8 mouse cellular contexts compared by ENCODE assay signal in the genomic region with DNA sequence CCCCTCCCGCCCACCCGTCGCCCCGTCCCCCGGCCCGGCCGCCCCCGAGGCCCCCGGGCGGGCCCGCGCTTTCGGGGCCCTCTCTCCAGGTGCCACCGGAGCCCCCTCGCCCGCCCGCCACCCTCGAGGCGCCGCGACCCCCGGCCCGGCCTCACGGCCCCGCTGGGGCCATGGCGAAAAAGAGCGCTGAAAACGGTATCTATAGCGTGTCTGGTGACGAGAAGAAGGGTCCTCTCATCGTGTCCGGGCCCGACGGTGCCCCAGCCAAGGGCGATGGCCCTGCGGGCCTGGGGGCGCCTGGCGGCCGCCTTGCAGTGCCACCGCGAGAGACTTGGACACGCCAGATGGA. TPM values are rescaled to one million over a fixed set of nuclear protein-coding genes. Genes with fewer than 3 reads are reported as not detected.
DNase-seq lines count a peak whose midpoint lies in the region; ATAC-seq and TF ChIP-seq lines count a peak whose summit lies in the region.

No protein-coding gene starts in this region.

- peak; percentile 4; the same call in 1 of the 2 replicates for ATAC-seq in hindbrain, embryonic 11.5 days (ENCODE audit: low FRiP score)
- ATAC-seq in midbrain, embryonic 11.5 days (ENCODE audit: low FRiP score): peak; percentile 6; the same call in 1 of the 2 replicates

- peak overlapping the region; percentile 91 for H3K27ac ChIP-seq in kidney, adult 2 months (ENCODE audit: insufficient read depth, low read depth, low read length)
- H3K27ac ChIP-seq in bone marrow macrophage, adult 2 months (ENCODE audit: insufficient read depth, low read depth, low read length): peak overlapping the region; percentile 63
- H3K27ac ChIP-seq in hindbrain, embryonic 11.5 days (ENCODE audit: low read depth, low read length): no peak overlapping the region
- no peak overlapping the region for H3K27ac ChIP-seq in midbrain, embryonic 11.5 days (ENCODE audit: low read depth, low read length)

- H3K4me1 ChIP-seq in kidney, adult 2 months (ENCODE audit: control insufficient read depth, insufficient read depth, low read length): peaks cover 8% of the 10 kb centered on the region; the same call in 1 of the 2 replicates
- peaks cover 17% of the 10 kb centered on the region for H3K4me1 ChIP-seq in bone marrow macrophage, adult 2 months (ENCODE audit: control insufficient read depth, insufficient read depth, low read length)
- H3K4me1 ChIP-seq in hindbrain, embryonic 11.5 days (replicated peaks; ENCODE audit: control insufficient read depth, insufficient read depth, low read length): no peaks in the 10 kb centered on the region; the same call in 1 of the 2 replicates
- H3K4me1 ChIP-seq in midbrain, embryonic 11.5 days (ENCODE audit: control insufficient read depth, insufficient read depth, low read length): peaks cover 3% of the 10 kb centered on the region; the same call in 1 of the 2 replicates

- no peaks in the 10 kb centered on the region for H3K27me3 ChIP-seq in kidney, adult 2 months (replicated peaks; ENCODE audit: control insufficient read depth, insufficient read depth, low read length)
- H3K27me3 ChIP-seq in hindbrain, embryonic 11.5 days (ENCODE audit: control insufficient read depth, insufficient read depth, low read length): no peaks in the 10 kb centered on the region; the same call in 1 of the 2 replicates
- H3K27me3 ChIP-seq in midbrain, embryonic 11.5 days (ENCODE audit: control insufficient read depth, insufficient read depth, low read length): no peaks in the 10 kb centered on the region

- no peak for TF ChIP-seq CTCF in kidney, adult 2 months (conservative IDR thresholded peaks at IDR 0.05; ENCODE audit: insufficient read depth, insufficient read length, low read depth, low read length)
- TF ChIP-seq CTCF in bone marrow macrophage, adult 2 months (IDR thresholded peaks at IDR 0.05; ENCODE audit: low read depth, low read length): no peak

- WGBS in kidney, adult 2 months: 2% methylated on average over 32 of the region's 42 CpGs
- 25% methylated on average over 11 of the region's 42 CpGs for WGBS in hindbrain, embryonic 11.5 days
- WGBS in midbrain, embryonic 11.5 days: 3% methylated on average over 13 of the region's 42 CpGs

- TF ChIP-seq POLR2A in kidney, adult 2 months (IDR thresholded peaks at IDR 0.05; ENCODE audit: low read depth, low read length): no peak
- TF ChIP-seq POLR2A in bone marrow macrophage, adult 2 months (IDR thresholded peaks at IDR 0.05; ENCODE audit: borderline replicate concordance, low read depth, low read length): no peak

- H3K36me3 ChIP-seq in kidney, adult 2 months (ENCODE audit: control insufficient read depth, insufficient read depth, low read length): no peaks in the 10 kb centered on the region
- no peaks in the 10 kb centered on the region for H3K36me3 ChIP-seq in hindbrain, embryonic 11.5 days (ENCODE audit: control insufficient read depth, insufficient read depth, low read length)
- H3K36me3 ChIP-seq in midbrain, embryonic 11.5 days (ENCODE audit: control insufficient read depth, insufficient read depth, low read length): no peaks in the 10 kb centered on the region; the same call in 1 of the 2 replicates

- no peak for DNase-seq in kidney, adult 2 months
- DNase-seq in kidney, postnatal 10 days: no peak
- peak; percentile 20 for DNase-seq in hindbrain, embryonic 11.5 days (ENCODE audit: low spot score)
- DNase-seq in midbrain, embryonic 11.5 days (ENCODE audit: low spot score, missing footprints): no peak
- DNase-seq in urinary bladder, postnatal 4 days (ENCODE audit: low spot score in 2 of 2): no peak
- no peak for DNase-seq in frontal cortex, adult 2 months (ENCODE audit: extremely low spot score in 1 of 2, low spot score in 1 of 2)
- DNase-seq in right cerebral cortex, adult 18-20 months: no peak

- H3K9me3 ChIP-seq in hindbrain, embryonic 11.5 days (ENCODE audit: control insufficient read depth, low read length): no peaks in the 10 kb centered on the region
- H3K9me3 ChIP-seq in midbrain, embryonic 11.5 days (ENCODE audit: control insufficient read depth, low read length): no peaks in the 10 kb centered on the region

- H3K4me3 ChIP-seq in kidney, adult 2 months (ENCODE audit: insufficient read depth, low read depth, low read length): peak overlapping the region; percentile 96
- H3K4me3 ChIP-seq in bone marrow macrophage, adult 2 months (ENCODE audit: insufficient read depth, low read length): peak overlapping the region; percentile 81
- H3K4me3 ChIP-seq in hindbrain, embryonic 11.5 days (ENCODE audit: low read depth, low read length): peak overlapping the region; percentile 57
- peak overlapping the region; percentile 57 for H3K4me3 ChIP-seq in midbrain, embryonic 11.5 days (ENCODE audit: low read depth, low read length)

- peak overlapping the region; percentile 76 for H3K4me2 ChIP-seq in hindbrain, embryonic 11.5 days (replicated peaks; ENCODE audit: low read depth, low read length)
- H3K4me2 ChIP-seq in midbrain, embryonic 11.5 days: peak overlapping the region; percentile 68

- H3K9ac ChIP-seq in hindbrain, embryonic 11.5 days (ENCODE audit: low read depth, low read length): peak overlapping the region; percentile 73
- H3K9ac ChIP-seq in midbrain, embryonic 11.5 days (ENCODE audit: low read length): peak overlapping the region; percentile 70

RNA-seq across cellular contexts. Expression of a gene that starts 0.6 kb away (rescaled TPM):
- 228 and 237 TPM in 2 replicates for polyA plus RNA-seq in kidney, adult 2 months (2012; rRNA removed)
- 39.8 and 41.2 TPM in 2 replicates for polyA plus RNA-seq in bone marrow macrophage, adult 2 months (2012; ENCODE audit: insufficient read depth, insufficient read length, missing spikeins)
- 6.0 and 7.8 TPM in 2 replicates for polyA plus RNA-seq in hindbrain, embryonic 11.5 days (2014; fragmentation: Nextera tagmentation; extraction: Ambion mirVana)
- polyA plus RNA-seq in midbrain, embryonic 11.5 days (2014; fragmentation: Nextera tagmentation; extraction: Ambion mirVana): 6.0 and 6.6 TPM in 2 replicates
- 116 TPM in 2 replicates for polyA plus RNA-seq in frontal cortex, adult 2 months (2012; rRNA removed)

RNA-seq across cellular contexts. Expression of a gene that starts 13.7 kb away (rescaled TPM):
- 1.3 and 2.3 TPM in 2 replicates for polyA plus RNA-seq in kidney, adult 2 months (2012; rRNA removed)
- polyA plus RNA-seq in bone marrow macrophage, adult 2 months (2012; ENCODE audit: insufficient read depth, insufficient read length, missing spikeins): not detected in 2 replicates
- polyA plus RNA-seq in hindbrain, embryonic 11.5 days (2014; fragmentation: Nextera tagmentation; extraction: Ambion mirVana): 14.0 and 15.5 TPM in 2 replicates
- 13.0 and 14.5 TPM in 2 replicates for polyA plus RNA-seq in midbrain, embryonic 11.5 days (2014; fragmentation: Nextera tagmentation; extraction: Ambion mirVana)
- polyA plus RNA-seq in frontal cortex, adult 2 months (2012; rRNA removed): 94.2 and 126 TPM in 2 replicates

RNA-seq across cellular contexts. Expression of a gene that starts 34.4 kb away (rescaled TPM):
- 8.4 and 9.2 TPM in 2 replicates for polyA plus RNA-seq in kidney, adult 2 months (2012; rRNA removed)
- polyA plus RNA-seq in bone marrow macrophage, adult 2 months (2012; ENCODE audit: insufficient read depth, insufficient read length, missing spikeins): not detected in 2 replicates
- polyA plus RNA-seq in hindbrain, embryonic 11.5 days (2014; fragmentation: Nextera tagmentation; extraction: Ambion mirVana): 3.5 and 4.9 TPM in 2 replicates
- polyA plus RNA-seq in midbrain, embryonic 11.5 days (2014; fragmentation: Nextera tagmentation; extraction: Ambion mirVana): 1.7 and 2.1 TPM in 2 replicates
- polyA plus RNA-seq in frontal cortex, adult 2 months (2012; rRNA removed): 1.0 and 1.8 TPM in 2 replicates

RNA-seq across cellular contexts. Expression of a gene that starts 42.4 kb away (rescaled TPM):
- polyA plus RNA-seq in kidney, adult 2 months (2012; rRNA removed): 81.7 and 111 TPM in 2 replicates
- polyA plus RNA-seq in bone marrow macrophage, adult 2 months (2012; ENCODE audit: insufficient read depth, insufficient read length, missing spikeins): 211 and 212 TPM in 2 replicates
- 146 and 155 TPM in 2 replicates for polyA plus RNA-seq in hindbrain, embryonic 11.5 days (2014; fragmentation: Nextera tagmentation; extraction: Ambion mirVana)
- polyA plus RNA-seq in midbrain, embryonic 11.5 days (2014; fragmentation: Nextera tagmentation; extraction: Ambion mirVana): 144 and 154 TPM in 2 replicates
- 77.3 and 81.6 TPM in 2 replicates for polyA plus RNA-seq in frontal cortex, adult 2 months (2012; rRNA removed)

RNA-seq across cellular contexts. Expression of a gene that starts 42.8 kb away (rescaled TPM):
- polyA plus RNA-seq in kidney, adult 2 months (2012; rRNA removed): 20.0 and 20.2 TPM in 2 replicates
- 79.6 and 89.1 TPM in 2 replicates for polyA plus RNA-seq in bone marrow macrophage, adult 2 months (2012; ENCODE audit: insufficient read depth, insufficient read length, missing spikeins)
- polyA plus RNA-seq in hindbrain, embryonic 11.5 days (2014; fragmentation: Nextera tagmentation; extraction: Ambion mirVana): 7.6 and 8.7 TPM in 2 replicates
- polyA plus RNA-seq in midbrain, embryonic 11.5 days (2014; fragmentation: Nextera tagmentation; extraction: Ambion mirVana): 6.7 and 7.1 TPM in 2 replicates
- 15.8 and 17.6 TPM in 2 replicates for polyA plus RNA-seq in frontal cortex, adult 2 months (2012; rRNA removed)

Comparison
In these comparisons a context has a peak if more than half of its experiments do, and no peak if none do; other contexts are left out.
1. H3K27ac ChIP-seq: peak in kidney, adult 2 months (single experiment) and bone marrow macrophage, adult 2 months (single experiment); none in hindbrain, embryonic 11.5 days (single experiment) and midbrain, embryonic 11.5 days (single experiment).
2. Peak in every context shown above with its lines, with median percentiles within 50 percentile points of each other: H3K4me3 ChIP-seq.